Mouse (Mus musculus): ENCODE measurements around the gene Ambra1.

- TF ChIP-seq POLR2A (IDR thresholded peaks at IDR 0.05; ENCODE audit: extremely low read depth, insufficient read depth, low read length) (no peak), CTCF (IDR thresholded peaks at IDR 0.05; ENCODE audit: extremely low read depth, insufficient read depth, low read length) (no peak)
Observed at GRCm38 (mm10) chr2:91920130-91920529, 190.2 kb downstream of the Ambra1 start.
